In the genomic region with DNA sequence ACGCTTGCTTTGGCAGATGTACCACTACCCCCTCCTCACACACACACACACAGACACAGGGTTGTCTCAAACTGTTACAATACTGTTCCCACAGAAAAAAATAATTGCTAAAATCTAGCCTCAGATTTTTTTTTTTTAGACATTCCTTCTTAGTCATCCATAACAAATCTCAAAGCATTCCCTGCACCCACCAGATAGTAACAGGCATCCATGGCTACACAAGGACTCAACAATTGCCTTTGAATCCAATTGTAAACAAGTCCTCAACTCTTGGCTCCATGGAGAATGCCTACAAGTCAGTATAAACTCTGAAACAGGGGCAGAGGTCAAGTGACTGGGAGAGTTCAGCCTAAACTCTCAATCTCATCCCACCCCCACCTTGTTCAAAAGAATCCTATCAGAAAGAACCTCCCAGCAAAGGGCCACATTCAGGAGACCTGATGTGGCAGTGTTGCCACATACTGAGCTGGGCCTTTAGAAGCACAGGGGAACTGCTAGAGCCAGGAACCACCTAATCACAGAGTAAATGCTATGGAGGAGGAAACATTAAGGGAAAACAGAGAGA, we compare ENCODE assay signal across 23 mouse cellular contexts. TPM values are rescaled to one million over a fixed set of nuclear protein-coding genes. Genes with fewer than 3 reads are reported as not detected.
A peak's percentile ranks its signal among the peaks of the same experiment; 100 is the strongest.
DNase-seq lines count a peak whose midpoint lies in the region; ATAC-seq and TF ChIP-seq lines count a peak whose summit lies in the region.
"Had no signal": no experiment of that assay in that cellular context is flagged by ENCODE, and none has a peak within 500 bp of the region (broad histone marks: within the 10 kb centered on the region; RNA-seq: fewer than 3 reads in every experiment).

No protein-coding gene starts in this region.

- no peak overlapping the region for H3K4me2 ChIP-seq in liver, embryonic 14.5 days (ENCODE audit: low read depth)
- no peak overlapping the region for H3K4me2 ChIP-seq in midbrain, embryonic 13.5 days (replicated peaks)
- H3K4me2 ChIP-seq: forebrain, embryonic 12.5 days; heart, embryonic 12.5 days; hindbrain, embryonic 14.5 days had no signal

- no peak for TF ChIP-seq EP300 in liver, embryonic 14.5 days (IDR thresholded peaks at IDR 0.05; ENCODE audit: low read depth)

- no peak for TF ChIP-seq CTCF in liver, embryonic 14.5 days (IDR thresholded peaks at IDR 0.05; ENCODE audit: low read depth)

- no peaks in the 10 kb centered on the region for H3K36me3 ChIP-seq in liver, embryonic 14.5 days (replicated peaks; ENCODE audit: control insufficient read depth, insufficient read depth, low read depth)
- H3K36me3 ChIP-seq in midbrain, embryonic 13.5 days: peaks cover 50% of the 10 kb centered on the region

- ATAC-seq in liver, embryonic 14.5 days (ENCODE audit: insufficient read depth): peak; percentile 33; the same call in 1 of the 2 replicates
- ATAC-seq in midbrain, embryonic 13.5 days: no peak
- ATAC-seq: CD4-positive, CD25-positive, alpha-beta regulatory T cell, adult 4 months had no signal

- H3K9me3 ChIP-seq in liver, embryonic 14.5 days (ENCODE audit: control insufficient read depth, low read length): no peaks in the 10 kb centered on the region
- no peaks in the 10 kb centered on the region for H3K9me3 ChIP-seq in midbrain, embryonic 13.5 days
- H3K9me3 ChIP-seq: embryonic facial prominence, embryonic 10.5 days; forebrain, embryonic 12.5 days; heart, embryonic 12.5 days had no signal

- no peak overlapping the region for H3K9ac ChIP-seq in liver, embryonic 14.5 days (replicated peaks)
- no peak overlapping the region for H3K9ac ChIP-seq in midbrain, embryonic 13.5 days (replicated peaks)
- H3K9ac ChIP-seq: forebrain, embryonic 12.5 days; heart, embryonic 12.5 days; hindbrain, embryonic 14.5 days had no signal

- H3K27me3 ChIP-seq in liver, embryonic 14.5 days (ENCODE audit: control insufficient read depth, insufficient read depth, low read length): no peaks in the 10 kb centered on the region
- no peaks in the 10 kb centered on the region for H3K27me3 ChIP-seq in midbrain, embryonic 13.5 days
- H3K27me3 ChIP-seq: forebrain, embryonic 12.5 days; heart, embryonic 12.5 days had no signal

- H3K4me3 ChIP-seq in brown adipose tissue, adult 24 weeks (ENCODE audit: insufficient read depth, low read depth, low read length): no peak overlapping the region
- H3K4me3 ChIP-seq in liver, embryonic 14.5 days (ENCODE audit: insufficient read depth in 1 of 2, low read depth in 2 of 2, low read length in 2 of 2): no peak overlapping the region
- H3K4me3 ChIP-seq in midbrain, embryonic 13.5 days (replicated peaks): no peak overlapping the region
- H3K4me3 ChIP-seq: embryonic facial prominence, embryonic 10.5 days; forebrain, embryonic 12.5 days; heart, embryonic 12.5 days; left cerebral cortex, adult 2 months had no signal

- DNase-seq in 3134 (ENCODE audit: extremely low read depth, insufficient read length, low spot score) (peak; percentile 12), 3T3-L1 (ENCODE audit: low read depth, low spot score) (peak; percentile 67)
- peak in 1 of 3 experiments; percentile 7 for DNase-seq in liver, embryonic 14.5 days (ENCODE audit: low read depth in 3 of 3, low spot score in 3 of 3)
- DNase-seq in layer of hippocampus, adult 9-10 months (ENCODE audit: low spot score): no peak
- no peak for DNase-seq in layer of hippocampus, postnatal 14 days (ENCODE audit: low spot score in 2 of 2)
- DNase-seq: adrenal gland, postnatal 10 days; cerebellum, adult 11 months; cerebellum, postnatal 14 days; heart, postnatal 14 days; left cerebral cortex, postnatal 4 days; right cerebral cortex, postnatal 4 days had no signal

- WGBS in liver, embryonic 14.5 days (ENCODE audit: insufficient replicate concordance): 56% methylated on average over 1 of the region's 1 CpGs
- 25% methylated on average over 1 of the region's 1 CpGs for WGBS in midbrain, embryonic 13.5 days

- H3K4me1 ChIP-seq in brown adipose tissue, adult 24 weeks (ENCODE audit: control insufficient read depth, insufficient read depth, insufficient read length, low read length): peaks cover 2% of the 10 kb centered on the region; the same call in 1 of the 2 replicates
- H3K4me1 ChIP-seq in liver, embryonic 14.5 days (replicated peaks; ENCODE audit: control insufficient read depth in 2 of 2, insufficient read depth in 2 of 2, low read length in 1 of 2): no peaks in the 10 kb centered on the region
- no peaks in the 10 kb centered on the region for H3K4me1 ChIP-seq in midbrain, embryonic 13.5 days (replicated peaks)
- H3K4me1 ChIP-seq: embryonic facial prominence, embryonic 10.5 days; forebrain, embryonic 12.5 days; heart, embryonic 12.5 days had no signal

- peak overlapping the region; percentile 95 for H3K27ac ChIP-seq in brown adipose tissue, adult 24 weeks (replicated peaks; ENCODE audit: low read depth, low read length)
- H3K27ac ChIP-seq in liver, embryonic 14.5 days: no peak overlapping the region
- no peak overlapping the region for H3K27ac ChIP-seq in midbrain, embryonic 13.5 days
- H3K27ac ChIP-seq: embryonic facial prominence, embryonic 10.5 days; forebrain, embryonic 12.5 days; hindbrain, embryonic 14.5 days; kidney, postnatal 0 days; left cerebral cortex, adult 2 months; stomach, postnatal 0 days had no signal

RNA-seq across cellular contexts. Expression of a gene that starts 52.9 kb away (rescaled TPM):
- 0.88 and 1.7 TPM in 2 replicates for polyA plus RNA-seq in brown adipose tissue, adult 24 weeks (2012; ENCODE audit: insufficient read depth, insufficient read length, missing spikeins)
- 1.2 and 1.3 TPM in 2 replicates for polyA plus RNA-seq in liver, embryonic 14.5 days (2012; rRNA removed)
- polyA plus RNA-seq in liver, embryonic 14.5 days (2014; fragmentation: Nextera tagmentation; extraction: Ambion mirVana): 0.86 and 0.90 TPM in 2 replicates
- 1.9 and 2.0 TPM in 2 replicates for polyA plus RNA-seq in midbrain, embryonic 13.5 days (2015; fragmentation: Nextera tagmentation; extraction: Ambion mirVana)
- 1 to 10 TPM; 4.2 to 6.0 TPM for total RNA-seq in layer of hippocampus, postnatal 14 days (2021)

RNA-seq across cellular contexts. Expression of a gene that starts 57.2 kb away (rescaled TPM):
- 1.1 and 4.9 TPM in 2 replicates for polyA plus RNA-seq in brown adipose tissue, adult 24 weeks (2012; ENCODE audit: insufficient read depth, insufficient read length, missing spikeins)
- polyA plus RNA-seq in liver, embryonic 14.5 days (2012; rRNA removed): 0.02 and 0.07 TPM in 2 replicates
- 0.06 and 0.10 TPM in 2 replicates for polyA plus RNA-seq in liver, embryonic 14.5 days (2014; fragmentation: Nextera tagmentation; extraction: Ambion mirVana)
- polyA plus RNA-seq in midbrain, embryonic 13.5 days (2015; fragmentation: Nextera tagmentation; extraction: Ambion mirVana): 2.2 and 2.4 TPM in 2 replicates
- total RNA-seq in layer of hippocampus, postnatal 14 days (2021): 1 to 10 TPM; 2.7 to 3.5 TPM
- total RNA-seq: granulocyte monocyte progenitor cell, adult 5-6 weeks; neutrophil, adult 5-6 weeks had no signal
- polyA plus RNA-seq: CD4-positive, CD25-positive, alpha-beta regulatory T cell, adult 4 months had no signal

Comparison
In these comparisons a context has a peak if more than half of its experiments do, and no peak if none do; other contexts are left out.
1. DNase-seq: peak in 3134 (single experiment) and 3T3-L1 (single experiment); none in layer of hippocampus, adult 9-10 months (single experiment) and layer of hippocampus, postnatal 14 days (0 of 2).